Mouse (Mus musculus): ENCODE data around the gene Car10. TPM values are rescaled to one million over a fixed set of nuclear protein-coding genes. Genes with fewer than 3 reads are reported as not detected.

Gene Car10
- total RNA-seq (2021), result 100 to 1,000 TPM; 134 to 140 TPM

GRCm38 (mm10) chr11:93097941-93098828 is at the start of gene Car10:
Car10 (plus strand) TSS chr11:93098028.
- intact Hi-C loops (cut with DNase I), result loop anchor here (5.0 kb wide), 1 partner anchor 1811 kb away; no protein-coding TSS in a partner anchor

GRCm38 (mm10) chr11:93065021-93065420 is 32.8 kb upstream of the Car10 start:
- DNase-seq (ENCODE audit: low spot score in 2 of 2), result no peak
- intact Hi-C loops (cut with DNase I), result no loop called here

More at GRCm38 (mm10) chr11:93097941-93098828, at the start of gene Car10:
- peak; percentile 60 to 71 for DNase-seq (ENCODE audit: low spot score in 2 of 2)

- intact Hi-C loops (cut with DNase I), result no loop called here
- no peak for DNase-seq (ENCODE audit: low spot score in 2 of 2)
Measured at GRCm38 (mm10) chr11:93065656-93066181, 32.1 kb upstream of the Car10 start.

- intact Hi-C loops (cut with DNase I), result loop anchor here (5.0 kb wide), 1 partner anchor 1808 kb away; no protein-coding TSS in a partner anchor
Measured at GRCm38 (mm10) chr11:93095588-93095987, 2.2 kb upstream of the Car10 start.

GRCm38 (mm10) chr11:93097001-93097400 is 827 bp upstream of the Car10 start:
- DNase-seq (ENCODE audit: low spot score in 2 of 2), result no peak
- intact Hi-C loops (cut with DNase I), result loop anchor here (5.0 kb wide), 1 partner anchor 1810 kb away; no protein-coding TSS in a partner anchor

More at GRCm38 (mm10) chr11:93095588-93095987, 2.2 kb upstream of the Car10 start:
- no peak for DNase-seq (ENCODE audit: low spot score in 2 of 2)

- intact Hi-C loops (cut with DNase I), result loop anchor here (5.0 kb wide), 1 partner anchor 1810 kb away; no protein-coding TSS in a partner anchor
- peak; percentile 71 to 82 for DNase-seq (ENCODE audit: low spot score in 2 of 2)
Measured at GRCm38 (mm10) chr11:93097431-93097851, 387 bp upstream of the Car10 start.

GRCm38 (mm10) chr11:93098933-93099381 is 1.1 kb downstream of the Car10 start:
- intact Hi-C loops (cut with DNase I), result loop anchor here (5.0 kb wide), 1 partner anchor 1812 kb away; no protein-coding TSS in a partner anchor
- DNase-seq (ENCODE audit: low spot score in 2 of 2), result peak; percentile 59 to 72

GRCm38 (mm10) chr11:93099431-93100370 is 1.9 kb downstream of the Car10 start:
- DNase-seq (ENCODE audit: low spot score in 2 of 2), result peak; percentile 22 to 28
- intact Hi-C loops (cut with DNase I), result loop anchor here (5.0 kb wide), 1 partner anchor 1812 kb away; no protein-coding TSS in a partner anchor

- no peak for DNase-seq (ENCODE audit: low spot score in 2 of 2)
- intact Hi-C loops (cut with DNase I), result no loop called here
Measured at GRCm38 (mm10) chr11:93100606-93101005, 2.8 kb downstream of the Car10 start.

GRCm38 (mm10) chr11:93101106-93101505 is 3.3 kb downstream of the Car10 start:
- intact Hi-C loops (cut with DNase I), result no loop called here
- DNase-seq (ENCODE audit: low spot score in 2 of 2), result peak; percentile 40 to 47

- intact Hi-C loops (cut with DNase I), result no loop called here
- DNase-seq (ENCODE audit: low spot score in 2 of 2), result peak in 1 of 2 experiments; percentile 14
Measured at GRCm38 (mm10) chr11:93102321-93102720, 4.5 kb downstream of the Car10 start.

GRCm38 (mm10) chr11:93103101-93103815 is 5.4 kb downstream of the Car10 start:
- DNase-seq (ENCODE audit: low spot score in 2 of 2), result no peak
- intact Hi-C loops (cut with DNase I), result no loop called here

GRCm38 (mm10) chr11:93109451-93109850 is 11.6 kb downstream of the Car10 start:
- no peak for DNase-seq (ENCODE audit: low spot score in 2 of 2)

GRCm38 (mm10) chr11:93120766-93121415 is 23.1 kb downstream of the Car10 start:
- intact Hi-C loops (cut with DNase I), result no loop called here
- DNase-seq (ENCODE audit: low spot score in 2 of 2), result peak; percentile 25 to 30

More at GRCm38 (mm10) chr11:93109451-93109850, 11.6 kb downstream of the Car10 start:
- intact Hi-C loops (cut with DNase I), result no loop called here

GRCm38 (mm10) chr11:93123691-93124090 is 25.9 kb downstream of the Car10 start:
- no peak for DNase-seq (ENCODE audit: low spot score in 2 of 2)
- intact Hi-C loops (cut with DNase I), result no loop called here

- intact Hi-C loops (cut with DNase I), result no loop called here
- DNase-seq (ENCODE audit: low spot score in 2 of 2), result no peak
Measured at GRCm38 (mm10) chr11:93126466-93126865, 28.6 kb downstream of the Car10 start.

- no peak for DNase-seq (ENCODE audit: low spot score in 2 of 2)
- intact Hi-C loops (cut with DNase I), result no loop called here
Measured at GRCm38 (mm10) chr11:93128481-93128880, 30.7 kb downstream of the Car10 start.

- intact Hi-C loops (cut with DNase I), result no loop called here
Measured at GRCm38 (mm10) chr11:93137841-93138240, 40.0 kb downstream of the Car10 start.

More at GRCm38 (mm10) chr11:93137841-93138240, 40.0 kb downstream of the Car10 start:
- DNase-seq (ENCODE audit: low spot score in 2 of 2), result no peak
